Mouse (Mus musculus): Measurements from ENCODE around the gene Rnf113a2. TPM values are rescaled to one million over a fixed set of nuclear protein-coding genes. Genes with fewer than 3 reads are reported as not detected.

Rnf113a2 gene
- polyA plus RNA-seq, 1 experiment from 2014 or later = 29.7 TPM

GRCm38 (mm10) chr12:84456911-84457310 is 39.9 kb downstream of the Rnf113a2 start:
- no peaks in the 10 kb centered on the region for H3K9me3 ChIP-seq (ENCODE audit: control insufficient read depth, low read length)
- no peak overlapping the region for H3K4me3 ChIP-seq (ENCODE audit: low read depth, low read length)
- 91% methylated on average over 3 of the region's 3 CpGs for WGBS
- 0 out of 2 replicates have a peak, but pooled peaks cover 4% of the 10 kb centered on the region for H3K36me3 ChIP-seq (ENCODE audit: control insufficient read depth, insufficient read depth, low read length)
- DNase-seq (ENCODE audit: low spot score) = no peak
- ATAC-seq (ENCODE audit: insufficient read depth, low FRiP score, low TSS enrichment) = no peak
- no peak overlapping the region for H3K27ac ChIP-seq (ENCODE audit: low read depth, low read length)
- no peak overlapping the region for H3K9ac ChIP-seq (ENCODE audit: low read length)
- no peak overlapping the region for H3K4me2 ChIP-seq (ENCODE audit: low read depth)
- H3K27me3 ChIP-seq (ENCODE audit: control insufficient read depth, insufficient read depth, low read length) = no peaks in the 10 kb centered on the region
- H3K4me1 ChIP-seq (ENCODE audit: control insufficient read depth, insufficient read depth, low read length) = no peaks in the 10 kb centered on the region; the same call in 1 of the 2 replicates

GRCm38 (mm10) chr12:84459845-84460244 is 42.8 kb downstream of the Rnf113a2 start:
- H3K27me3 ChIP-seq (ENCODE audit: control insufficient read depth, insufficient read depth, low read length) = no peaks in the 10 kb centered on the region
- H3K4me2 ChIP-seq (ENCODE audit: low read depth) = no peak overlapping the region
- ATAC-seq (ENCODE audit: insufficient read depth, low FRiP score, low TSS enrichment) (no peak), DNase-seq (ENCODE audit: low spot score) (no peak)
- 0 out of 2 replicates have a peak, but pooled peaks cover 4% of the 10 kb centered on the region for H3K36me3 ChIP-seq (ENCODE audit: control insufficient read depth, insufficient read depth, low read length)
- H3K4me3 ChIP-seq (ENCODE audit: low read depth, low read length) = no peak overlapping the region
- H3K4me1 ChIP-seq (ENCODE audit: control insufficient read depth, insufficient read depth, low read length) = no peaks in the 10 kb centered on the region
- 61% methylated on average over 1 of the region's 1 CpGs for WGBS
- no peak overlapping the region for H3K27ac ChIP-seq (ENCODE audit: low read depth, low read length)
- H3K9ac ChIP-seq (ENCODE audit: low read length) = no peak overlapping the region
- H3K9me3 ChIP-seq (ENCODE audit: control insufficient read depth, low read length) = no peaks in the 10 kb centered on the region

GRCm38 (mm10) chr12:84461416-84461815 is 44.4 kb downstream of the Rnf113a2 start:
- H3K27ac ChIP-seq (ENCODE audit: low read depth, low read length) = no peak overlapping the region
- 93% methylated on average over 5 of the region's 5 CpGs for WGBS
- DNase-seq (ENCODE audit: low spot score) (no peak), ATAC-seq (ENCODE audit: insufficient read depth, low FRiP score, low TSS enrichment) (no peak)
- no peaks in the 10 kb centered on the region for H3K9me3 ChIP-seq (ENCODE audit: control insufficient read depth, low read length)
- no peak overlapping the region for H3K4me2 ChIP-seq (ENCODE audit: low read depth)
- H3K36me3 ChIP-seq (ENCODE audit: control insufficient read depth, insufficient read depth, low read length) = 0 out of 2 replicates have a peak, but pooled peaks cover 4% of the 10 kb centered on the region
- H3K9ac ChIP-seq (ENCODE audit: low read length) = no peak overlapping the region
- no peaks in the 10 kb centered on the region for H3K27me3 ChIP-seq (ENCODE audit: control insufficient read depth, insufficient read depth, low read length)
- no peak overlapping the region for H3K4me3 ChIP-seq (ENCODE audit: low read depth, low read length)
- H3K4me1 ChIP-seq (ENCODE audit: control insufficient read depth, insufficient read depth, low read length) = no peaks in the 10 kb centered on the region

- Histone ChIP-seq H3K4me3 (ENCODE audit: low read depth, low read length) (no peak overlapping the region), H3K9me3 (ENCODE audit: control insufficient read depth, low read length) (no peaks in the 10 kb centered on the region), H3K36me3 (ENCODE audit: control insufficient read depth, insufficient read depth, low read length) (0 out of 2 replicates have a peak, but pooled peaks cover 4% of the 10 kb centered on the region), H3K4me1 (ENCODE audit: control insufficient read depth, insufficient read depth, low read length) (no peaks in the 10 kb centered on the region), H3K9ac (ENCODE audit: low read length) (no peak overlapping the region), H3K4me2 (ENCODE audit: low read depth) (no peak overlapping the region), H3K27me3 (ENCODE audit: control insufficient read depth, insufficient read depth, low read length) (no peaks in the 10 kb centered on the region), H3K27ac (ENCODE audit: low read depth, low read length) (no peak overlapping the region)
- ATAC-seq (ENCODE audit: insufficient read depth, low FRiP score, low TSS enrichment) (no peak), DNase-seq (ENCODE audit: low spot score) (no peak)
- WGBS = 91% methylated on average over 3 of the region's 3 CpGs
These were observed 45.9 kb downstream of the Rnf113a2 start for GRCm38 (mm10) chr12:84462856-84463255.

Other genes starting within 250 kb of the Rnf113a2 start
- 4.4 and 5.9 TPM in 2 replicates for gene Elmsan1, start 198.3 kb upstream of the Rnf113a2 start, polyA plus RNA-seq (2014; fragmentation: Nextera tagmentation; extraction: Ambion mirVana)
- 15.5 and 16.4 TPM in 2 replicates for gene Ptgr2, start 132.0 kb upstream of the Rnf113a2 start, polyA plus RNA-seq (2014; fragmentation: Nextera tagmentation; extraction: Ambion mirVana)
- gene Zfp410, start 100.3 kb upstream of the Rnf113a2 start, polyA plus RNA-seq (2014; fragmentation: Nextera tagmentation; extraction: Ambion mirVana) = 119 and 125 TPM in 2 replicates
- gene Coq6, start 55.5 kb upstream of the Rnf113a2 start, polyA plus RNA-seq (2014; fragmentation: Nextera tagmentation; extraction: Ambion mirVana) = 43.0 and 44.5 TPM in 2 replicates
- 7.5 and 9.7 TPM in 2 replicates for gene Fam161b, start 55.4 kb upstream of the Rnf113a2 start, polyA plus RNA-seq (2014; fragmentation: Nextera tagmentation; extraction: Ambion mirVana)
- gene Entpd5, start 8.2 kb upstream of the Rnf113a2 start, polyA plus RNA-seq (2014; fragmentation: Nextera tagmentation; extraction: Ambion mirVana) = 9.9 and 12.4 TPM in 2 replicates
- gene Bbof1, start 8.1 kb upstream of the Rnf113a2 start, polyA plus RNA-seq (2014; fragmentation: Nextera tagmentation; extraction: Ambion mirVana) = 0.84 and 1.2 TPM in 2 replicates
- gene Aldh6a1, start 33.8 kb downstream of the Rnf113a2 start, polyA plus RNA-seq (2014; fragmentation: Nextera tagmentation; extraction: Ambion mirVana) = 22.3 and 25.7 TPM in 2 replicates
- 33.7 and 36.1 TPM in 2 replicates for gene Lin52, start 34.2 kb downstream of the Rnf113a2 start, polyA plus RNA-seq (2014; fragmentation: Nextera tagmentation; extraction: Ambion mirVana)
- gene Vsx2, start 152.6 kb downstream of the Rnf113a2 start, polyA plus RNA-seq (2014; fragmentation: Nextera tagmentation; extraction: Ambion mirVana) = 7.3 and 7.4 TPM in 2 replicates
- 6.8 and 9.5 TPM in 2 replicates for gene Abcd4, start 200.2 kb downstream of the Rnf113a2 start, polyA plus RNA-seq (2014; fragmentation: Nextera tagmentation; extraction: Ambion mirVana)
- not detected in 2 replicates for gene Vrtn, start 223.8 kb downstream of the Rnf113a2 start, polyA plus RNA-seq (2014; fragmentation: Nextera tagmentation; extraction: Ambion mirVana)